Mouse (Mus musculus) activated CD4-positive, CD25-positive, alpha-beta regulatory T cell, adult 4 months (primary cell): ENCODE measurements around the gene Gab2. TPM values are rescaled to one million over a fixed set of nuclear protein-coding genes. Genes with fewer than 3 reads are reported as not detected.

Experiments
- ATAC-seq: one replicate; pipeline ENCODE4 v1.8.0; 2017
- polyA plus RNA-seq, 2 experiments: library from polyadenylated mRNA; unstranded; fragments of 100-300 nt; shearing (Covaris generic); gene quantifications; one replicate each; pipeline ENCODE4 v1.2.1; 2017

Gene Gab2
- polyA plus RNA-seq, 2 experiments from 2014 or later: 0.11 TPM; not detected in 1

GRCm38 (mm10) chr7:97324342-97324741 lies 243.0 kb downstream of the Gab2 start:
- no peak for ATAC-seq

- ATAC-seq: no peak
These were observed 244.0 kb downstream of the Gab2 start for GRCm38 (mm10) chr7:97325156-97325985.

- no peak for ATAC-seq
These were observed 246.0 kb downstream of the Gab2 start for GRCm38 (mm10) chr7:97327376-97327775.

- ATAC-seq: no peak
These were observed 247.7 kb downstream of the Gab2 start for GRCm38 (mm10) chr7:97328891-97329588.

- ATAC-seq: no peak
These were observed 248.3 kb downstream of the Gab2 start for GRCm38 (mm10) chr7:97329676-97330075.

GRCm38 (mm10) chr7:97330931-97331645 lies 249.7 kb downstream of the Gab2 start:
- no peak for ATAC-seq

GRCm38 (mm10) chr7:97331726-97332666 lies 250.6 kb downstream of the Gab2 start, which contains the start of the genes Usp35 and Kctd21:
Gene Usp35, minus strand, starts transcription at chr7:97332020.
Gene Kctd21, plus strand, starts transcription at chr7:97332327.
- ATAC-seq: peak; percentile 92

GRCm38 (mm10) chr7:97332667-97333041 lies 251.3 kb downstream of the Gab2 start:
- peak; percentile 37 for ATAC-seq

GRCm38 (mm10) chr7:97333113-97333898 lies 251.9 kb downstream of the Gab2 start:
- ATAC-seq: no peak

GRCm38 (mm10) chr7:97334406-97334805 lies 253.0 kb downstream of the Gab2 start:
- no peak for ATAC-seq

GRCm38 (mm10) chr7:97336678-97337077 lies 255.3 kb downstream of the Gab2 start:
- ATAC-seq: no peak

- no peak for ATAC-seq
These were observed 257.2 kb downstream of the Gab2 start for GRCm38 (mm10) chr7:97338593-97338992.

GRCm38 (mm10) chr7:97339623-97340022 lies 258.2 kb downstream of the Gab2 start:
- ATAC-seq: no peak

GRCm38 (mm10) chr7:97340907-97341849 lies 259.8 kb downstream of the Gab2 start:
- no peak for ATAC-seq

- ATAC-seq: no peak
These were observed 261.6 kb downstream of the Gab2 start for GRCm38 (mm10) chr7:97342961-97343360.

- no peak for ATAC-seq
These were observed 263.3 kb downstream of the Gab2 start for GRCm38 (mm10) chr7:97344655-97345054.

GRCm38 (mm10) chr7:97345229-97345871 lies 264.0 kb downstream of the Gab2 start:
- ATAC-seq: no peak

- no peak for ATAC-seq
These were observed 264.9 kb downstream of the Gab2 start for GRCm38 (mm10) chr7:97346111-97346821.

GRCm38 (mm10) chr7:97346822-97347166 lies 265.4 kb downstream of the Gab2 start:
- no peak for ATAC-seq
